Mouse (Mus musculus) stomach, embryonic 15.5 days (tissue): ENCODE results near the gene Nol10. TPM values are rescaled to one million over a fixed set of nuclear protein-coding genes. Genes with fewer than 3 reads are reported as not detected.
A peak's percentile ranks its signal among the peaks of the same experiment; 100 is the strongest.

Experiments
- ATAC-seq: fragments of 200-750 bp; cut with Nextera tagmentation; 2 replicates; pipeline ENCODE4 v1.8.0; 2017; ENCODE audit warnings: low read depth, moderate number of reproducible peaks, moderate TSS enrichment; ENCODE audit not compliant: insufficient read depth, low FRiP score
- H3K27ac ChIP-seq: fragments of 300-500 bp; sonication (generic); 2 replicates; pipeline ENCODE4 v1.5.1; 2015; ENCODE audit warnings: mild to moderate bottlenecking, inconsistent platforms
- H3K27me3 ChIP-seq: fragments of 300-500 bp; sonication (generic); replicated peaks from 2 replicates; pipeline ENCODE4 v1.6.1; 2015; ENCODE audit warnings: inconsistent platforms
- H3K36me3 ChIP-seq: fragments of 300-500 bp; sonication (generic); 2 replicates; pipeline ENCODE4 v1.6.1; 2015; ENCODE audit warnings: inconsistent platforms
- H3K4me1 ChIP-seq: fragments of 300-500 bp; sonication (generic); 2 replicates; pipeline ENCODE4 v1.6.1; 2015; ENCODE audit warnings: inconsistent platforms
- H3K4me2 ChIP-seq: fragments of 300-500 bp; sonication (generic); 2 replicates; pipeline ENCODE4 v1.6.1; 2015; ENCODE audit warnings: mild to moderate bottlenecking, inconsistent platforms
- H3K4me3 ChIP-seq: fragments of 300-500 bp; sonication (generic); replicated peaks from 2 replicates; pipeline ENCODE4 v1.5.1; 2015; ENCODE audit warnings: inconsistent platforms
- H3K9ac ChIP-seq: fragments of 300-500 bp; sonication (generic); 2 replicates; pipeline ENCODE4 v1.6.1; 2015; ENCODE audit warnings: inconsistent platforms
- H3K9me3 ChIP-seq: fragments of 300-500 bp; sonication (generic); 2 replicates; pipeline ENCODE4 v1.6.1; 2016; ENCODE audit warnings: inconsistent platforms
- WGBS: fragments of 180-500 bp; shearing (Covaris S2); methylation state at CpG from one replicate; pipeline ENCODE4 v1.1.7; 2015; 5-methylcytosine and 5-hydroxymethylcytosine counted together
- polyA plus RNA-seq: library from polyadenylated mRNA; unstranded; fragments of >200 nt; fragmentation: Nextera tagmentation; extraction: Ambion mirVana; gene quantifications from 2 replicates; pipeline ENCODE4 v1.2.1, GENCODE M21; 2015

Nol10 gene
- polyA plus RNA-seq, 1 experiment from 2014 or later = 17.8 TPM

DNA sequence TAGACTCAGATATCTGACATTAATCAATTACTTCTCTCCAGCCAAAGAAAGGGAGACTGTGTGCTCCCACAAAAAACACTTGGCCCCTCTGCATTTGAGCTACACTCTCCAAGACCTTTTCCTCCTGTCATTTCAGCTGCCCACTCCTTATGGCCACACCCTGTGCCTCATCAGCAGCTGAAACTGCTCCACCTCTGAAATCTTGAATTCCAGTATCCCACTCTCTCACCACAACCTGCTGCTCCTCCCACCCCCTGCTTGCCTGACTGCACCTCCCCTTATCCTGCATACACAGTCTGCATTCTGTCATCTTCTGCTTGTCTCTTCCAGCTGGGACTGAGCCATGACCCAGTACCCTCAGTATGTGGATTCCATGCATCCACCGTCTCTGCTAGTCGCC lies 9.9 kb upstream of the Nol10 start:
- Histone ChIP-seq H3K9me3 (no peaks in the 10 kb centered on the region), H3K27ac (no peak overlapping the region), H3K4me3 (no peak overlapping the region), H3K36me3 (no peaks in the 10 kb centered on the region), H3K4me1 (no peaks in the 10 kb centered on the region), H3K4me2 (no peak overlapping the region), H3K9ac (no peak overlapping the region), H3K27me3 (no peaks in the 10 kb centered on the region)
- WGBS = 39% methylated on average over 2 of the region's 2 CpGs
- ATAC-seq = no peak

DNA sequence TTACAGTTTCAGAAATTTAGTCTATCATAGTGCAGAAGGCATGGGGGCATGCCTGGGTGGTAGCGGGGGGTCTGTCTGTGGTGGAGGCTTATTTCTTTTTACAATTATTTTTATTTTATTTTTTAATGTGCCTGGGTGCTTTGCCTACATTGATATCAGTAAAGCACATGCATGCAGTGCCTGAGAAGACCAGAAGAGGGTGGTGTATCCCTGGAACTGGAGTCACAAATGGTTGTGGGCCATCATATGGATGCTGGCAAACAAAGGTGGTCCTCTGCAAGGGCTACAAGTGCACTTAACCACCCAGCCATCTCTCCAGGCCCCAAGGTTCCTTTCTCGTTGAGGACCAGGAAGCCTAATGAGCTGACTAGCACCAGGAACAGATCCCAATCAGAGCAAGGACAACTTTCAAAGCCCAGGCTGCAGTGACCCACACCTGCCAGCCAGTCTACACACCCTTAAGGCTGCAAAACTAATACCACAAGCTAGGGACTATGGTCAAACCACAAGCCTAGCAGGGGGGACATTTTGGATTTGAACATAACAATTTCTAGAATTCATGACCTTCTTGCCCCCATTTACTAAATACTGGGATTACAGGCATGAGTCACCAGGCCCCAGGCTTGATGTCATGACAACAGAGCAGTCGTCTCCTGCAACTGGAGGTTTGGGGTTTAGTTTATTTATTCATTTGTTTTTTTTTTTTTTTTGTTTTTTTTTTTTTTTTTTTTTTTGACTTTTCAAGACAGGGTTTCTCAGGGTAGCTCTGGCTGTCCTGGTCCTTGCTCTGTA lies 8.9 kb upstream of the Nol10 start:
- H3K4me3 ChIP-seq = no peak overlapping the region
- no peak for ATAC-seq
- 56% methylated on average over 3 of the region's 3 CpGs for WGBS

DNA sequence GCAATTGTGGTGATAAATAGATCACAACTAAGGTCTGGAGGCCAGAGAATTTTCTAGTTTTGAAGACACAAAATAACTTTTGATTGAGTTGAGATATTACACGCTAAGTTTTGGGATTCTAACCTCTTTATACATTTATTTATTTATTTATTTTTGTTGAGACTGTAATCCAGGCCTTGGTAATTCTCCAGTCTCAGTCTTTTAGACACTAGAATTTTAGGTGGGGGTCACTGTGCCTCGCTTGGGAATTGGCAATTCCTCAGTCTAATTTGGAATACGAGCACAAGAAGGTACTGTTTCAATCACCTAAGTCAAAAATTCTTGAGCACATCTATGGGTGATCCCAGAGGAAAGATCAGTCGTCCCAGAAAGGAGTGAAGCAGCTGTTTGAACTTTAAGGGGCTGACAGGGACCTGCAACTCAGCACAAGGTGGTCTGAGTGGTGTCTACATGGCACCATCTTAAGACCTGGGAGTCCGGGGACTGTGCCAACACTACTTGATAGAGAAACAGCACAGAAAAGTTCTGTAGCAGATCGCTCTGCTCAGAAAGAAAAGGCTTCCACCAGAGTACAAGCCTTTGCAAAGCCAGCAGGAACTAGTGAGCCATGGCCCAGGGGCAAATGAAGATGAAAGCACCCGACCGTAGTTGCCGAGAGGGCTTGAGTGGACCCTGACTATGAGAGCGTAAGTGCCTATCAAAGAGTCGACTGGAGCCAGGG lies 771 bp upstream of the Nol10 start:
- Histone ChIP-seq H3K27ac (0 out of 2 replicates have a peak overlapping the region, but pooled peaks have one; percentile 41), H3K4me1 (0 out of 2 replicates have a peak, but pooled peaks cover 3% of the 10 kb centered on the region), H3K4me3 (peak overlapping the region; percentile 95), H3K27me3 (no peaks in the 10 kb centered on the region), H3K9ac (peak overlapping the region; percentile 71), H3K36me3 (0 out of 2 replicates have a peak, but pooled peaks cover 5% of the 10 kb centered on the region), H3K9me3 (no peaks in the 10 kb centered on the region), H3K4me2 (peak overlapping the region; percentile 73)
- ATAC-seq = peak; percentile 45; the same call in 1 of the 2 replicates
- 39% methylated on average over 11 of the region's 11 CpGs for WGBS

More for the DNA sequence above, 8.9 kb upstream of the Nol10 start:
- Histone ChIP-seq H3K27ac (no peak overlapping the region), H3K9ac (no peak overlapping the region), H3K36me3 (no peaks in the 10 kb centered on the region), H3K4me1 (no peaks in the 10 kb centered on the region), H3K9me3 (no peaks in the 10 kb centered on the region), H3K4me2 (no peak overlapping the region), H3K27me3 (no peaks in the 10 kb centered on the region)

DNA sequence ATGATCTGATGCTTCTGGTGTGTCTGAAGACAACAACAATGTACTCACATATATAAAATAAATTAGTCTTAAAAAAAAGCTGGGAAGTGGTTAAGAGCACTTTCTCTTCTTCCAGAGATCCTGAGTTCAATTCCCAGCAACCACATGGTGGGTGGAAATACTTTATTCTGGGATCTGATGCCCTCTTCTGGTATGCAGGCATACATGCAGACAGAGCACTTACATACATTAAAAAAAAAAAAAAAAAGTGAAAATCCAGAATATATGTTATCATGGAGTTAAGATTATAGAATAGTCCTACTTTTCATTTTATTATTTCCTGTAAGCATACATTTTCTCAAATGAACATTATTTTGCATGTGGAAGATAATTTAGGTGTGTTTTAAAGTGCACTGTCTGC lies 1.8 kb downstream of the Nol10 start:
- no peak overlapping the region for H3K9ac ChIP-seq
- H3K27me3 ChIP-seq = no peaks in the 10 kb centered on the region
- no peaks in the 10 kb centered on the region for H3K9me3 ChIP-seq
- H3K4me1 ChIP-seq = 0 out of 2 replicates have a peak, but pooled peaks cover 3% of the 10 kb centered on the region
- H3K27ac ChIP-seq = no peak overlapping the region
- H3K4me3 ChIP-seq = no peak overlapping the region
- H3K4me2 ChIP-seq = no peak overlapping the region
- H3K36me3 ChIP-seq = peaks cover 17% of the 10 kb centered on the region; the same call in 1 of the 2 replicates
- ATAC-seq = no peak

DNA sequence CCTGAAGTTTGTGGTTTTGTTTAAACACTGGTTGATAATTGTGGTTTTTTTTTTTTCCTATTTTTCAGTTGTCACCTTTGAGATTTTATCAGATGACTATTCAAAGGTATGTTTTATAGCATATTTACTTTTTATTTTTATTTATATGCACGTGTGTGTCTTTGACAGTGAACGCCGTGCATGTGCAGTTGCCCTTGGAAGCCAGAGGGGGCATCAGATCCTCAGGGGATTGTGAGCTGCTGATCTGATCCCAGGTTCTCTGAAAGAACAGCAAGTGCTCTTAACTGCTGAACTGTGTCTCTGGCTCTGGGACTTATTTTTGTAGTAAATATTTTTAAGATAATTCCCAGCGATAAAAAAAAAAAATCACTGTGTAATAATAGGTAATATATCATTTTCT lies 8.6 kb downstream of the Nol10 start:
- WGBS = 81% methylated on average over 4 of the region's 4 CpGs
- Histone ChIP-seq H3K27ac (no peak overlapping the region), H3K27me3 (no peaks in the 10 kb centered on the region), H3K4me1 (no peaks in the 10 kb centered on the region), H3K4me3 (no peak overlapping the region), H3K9ac (no peak overlapping the region), H3K36me3 (peaks cover 44% of the 10 kb centered on the region), H3K9me3 (no peaks in the 10 kb centered on the region), H3K4me2 (no peak overlapping the region)
- ATAC-seq = no peak

DNA sequence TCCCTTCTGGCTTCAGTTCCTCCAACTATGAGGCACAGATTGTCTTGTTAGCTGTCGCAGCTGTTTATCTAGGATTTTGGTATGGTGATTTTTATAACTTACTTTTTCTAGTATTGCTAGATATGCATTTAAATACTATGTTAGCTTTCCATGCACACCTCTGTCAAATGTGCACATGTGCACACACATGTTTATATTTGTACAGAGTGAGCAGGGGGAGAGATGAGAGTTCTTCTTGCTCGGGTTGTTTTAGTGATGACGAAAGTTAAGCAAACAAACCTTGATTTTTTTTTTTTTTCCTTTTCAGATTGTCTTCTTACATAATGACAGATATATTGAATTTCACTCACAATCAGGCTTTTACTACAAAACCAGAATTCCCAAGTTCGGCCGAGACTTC lies 9.5 kb downstream of the Nol10 start:
- Histone ChIP-seq H3K9ac (no peak overlapping the region), H3K27ac (no peak overlapping the region), H3K36me3 (peaks cover 52% of the 10 kb centered on the region), H3K4me1 (no peaks in the 10 kb centered on the region), H3K4me3 (no peak overlapping the region), H3K9me3 (no peaks in the 10 kb centered on the region), H3K27me3 (no peaks in the 10 kb centered on the region), H3K4me2 (no peak overlapping the region)
- no peak for ATAC-seq
- WGBS = 75% methylated on average over 5 of the region's 5 CpGs

DNA sequence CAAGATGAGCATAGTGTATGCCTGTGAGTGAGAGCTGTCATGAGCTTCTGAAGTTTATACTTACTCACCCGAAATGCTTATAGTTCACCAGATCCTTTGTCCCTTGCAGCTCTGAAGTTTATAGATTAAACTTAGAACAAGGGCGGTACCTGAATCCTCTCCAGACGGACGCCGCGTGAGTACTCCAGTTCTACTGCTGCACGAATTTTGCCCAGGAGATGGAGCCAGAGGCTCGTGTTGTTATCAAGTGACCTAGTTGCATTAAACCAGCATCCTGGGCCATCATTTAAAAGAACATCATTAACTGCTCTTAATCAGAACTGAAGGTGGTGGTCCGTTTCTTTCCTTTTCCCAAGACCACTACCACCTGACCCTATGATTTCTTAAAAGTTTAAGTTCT lies 10.7 kb downstream of the Nol10 start:
- Histone ChIP-seq H3K27ac (no peak overlapping the region), H3K27me3 (no peaks in the 10 kb centered on the region), H3K4me3 (no peak overlapping the region), H3K9me3 (no peaks in the 10 kb centered on the region), H3K36me3 (peaks cover 58% of the 10 kb centered on the region), H3K9ac (no peak overlapping the region), H3K4me2 (no peak overlapping the region), H3K4me1 (no peaks in the 10 kb centered on the region)
- WGBS = 84% methylated on average over 9 of the region's 9 CpGs
- ATAC-seq = no peak

DNA sequence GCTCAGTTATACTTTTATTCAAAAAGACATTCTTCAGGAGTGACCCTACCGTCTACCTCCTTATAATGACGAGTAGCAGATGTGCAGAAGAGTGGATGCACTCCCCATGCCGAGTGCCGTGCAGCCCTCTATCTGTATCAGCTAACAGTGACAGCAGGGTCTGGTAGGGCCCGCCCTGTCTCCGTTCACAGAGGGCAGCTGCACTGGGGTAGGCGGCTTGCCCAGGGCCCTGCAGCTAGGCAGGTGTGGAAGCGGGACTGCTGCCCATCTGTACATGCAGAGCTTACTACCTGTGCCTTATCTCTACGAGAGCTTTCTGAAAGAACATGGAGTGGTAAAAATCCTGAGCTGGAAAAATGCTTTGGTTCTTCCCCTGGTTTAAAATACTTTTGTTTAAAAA lies 11.8 kb downstream of the Nol10 start:
- no peaks in the 10 kb centered on the region for H3K27me3 ChIP-seq
- ATAC-seq = no peak
- WGBS = 65% methylated on average over 9 of the region's 9 CpGs
- H3K9ac ChIP-seq = no peak overlapping the region
- H3K4me2 ChIP-seq = no peak overlapping the region
- H3K4me3 ChIP-seq = no peak overlapping the region
- H3K9me3 ChIP-seq = no peaks in the 10 kb centered on the region
- H3K36me3 ChIP-seq = peaks cover 51% of the 10 kb centered on the region
- H3K4me1 ChIP-seq = no peaks in the 10 kb centered on the region
- no peak overlapping the region for H3K27ac ChIP-seq

DNA sequence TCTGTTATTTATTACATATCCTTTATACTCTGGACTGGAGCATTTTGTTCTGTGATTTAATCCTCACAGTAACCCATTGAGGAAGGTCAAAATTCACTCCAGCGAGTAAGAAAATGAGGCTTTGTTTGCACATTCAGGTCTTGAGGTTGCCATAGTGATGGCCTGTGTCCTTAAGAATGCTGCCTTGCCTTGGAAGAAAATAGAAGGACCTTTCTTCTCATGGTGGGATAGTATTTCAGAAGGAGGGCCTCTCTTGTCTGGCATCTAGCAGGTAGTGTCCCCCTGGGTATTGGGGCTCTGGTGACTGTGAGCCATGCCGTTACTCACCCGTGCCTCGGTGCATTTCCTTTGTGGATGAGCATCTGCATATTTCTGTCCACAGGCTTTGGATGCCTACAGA lies 12.4 kb downstream of the Nol10 start:
- Histone ChIP-seq H3K4me3 (no peak overlapping the region), H3K4me1 (no peaks in the 10 kb centered on the region), H3K27ac (no peak overlapping the region), H3K9me3 (no peaks in the 10 kb centered on the region), H3K27me3 (no peaks in the 10 kb centered on the region), H3K9ac (no peak overlapping the region), H3K36me3 (peaks cover 47% of the 10 kb centered on the region), H3K4me2 (no peak overlapping the region)
- no peak for ATAC-seq
- 72% methylated on average over 4 of the region's 4 CpGs for WGBS

DNA sequence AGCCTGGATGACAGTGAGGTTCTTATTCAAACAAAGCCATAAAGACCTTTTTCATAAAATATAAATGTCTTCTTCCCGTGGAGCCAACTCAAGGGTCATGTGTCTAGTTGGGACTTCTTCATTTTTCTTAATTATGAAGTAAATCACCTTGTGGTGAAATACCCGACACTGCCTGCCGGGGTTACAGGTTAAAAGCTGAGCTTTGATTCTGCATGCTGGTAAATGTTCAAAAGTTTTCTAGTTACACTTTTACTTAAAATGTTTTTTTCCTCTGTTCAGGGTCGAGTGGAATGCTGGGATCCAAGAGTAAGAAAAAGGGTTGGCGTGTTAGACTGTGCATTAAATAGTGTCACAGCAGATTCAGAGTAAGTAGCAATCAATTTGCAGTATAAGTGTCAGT lies 14.1 kb downstream of the Nol10 start:
- Histone ChIP-seq H3K9ac (no peak overlapping the region), H3K4me2 (no peak overlapping the region), H3K9me3 (no peaks in the 10 kb centered on the region), H3K27me3 (no peaks in the 10 kb centered on the region), H3K36me3 (peaks cover 43% of the 10 kb centered on the region), H3K4me3 (no peak overlapping the region), H3K4me1 (no peaks in the 10 kb centered on the region), H3K27ac (no peak overlapping the region)
- no peak for ATAC-seq
- 88% methylated on average over 5 of the region's 5 CpGs for WGBS

DNA sequence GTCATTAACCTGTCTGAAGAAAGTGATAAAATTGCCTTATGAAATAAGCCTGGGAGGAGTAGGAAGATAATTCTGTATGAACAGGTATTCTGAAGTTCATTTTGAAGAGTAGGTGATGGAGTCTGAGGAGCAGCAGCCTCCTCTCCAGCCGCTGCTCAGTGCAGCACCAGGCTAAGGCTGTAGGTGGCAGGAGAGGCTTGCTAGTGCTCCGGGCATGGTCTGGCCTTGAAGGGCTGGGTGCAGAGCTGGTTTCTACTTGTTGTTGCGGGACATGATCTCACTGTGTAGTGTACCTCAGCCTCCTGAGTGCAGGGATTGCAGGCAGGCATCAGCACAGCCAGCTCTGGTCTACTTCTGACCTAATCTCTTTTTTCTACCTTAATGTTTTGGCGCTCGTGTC lies 18.7 kb downstream of the Nol10 start:
- Histone ChIP-seq H3K9ac (no peak overlapping the region), H3K36me3 (peaks cover 30% of the 10 kb centered on the region), H3K27me3 (no peaks in the 10 kb centered on the region), H3K4me1 (no peaks in the 10 kb centered on the region), H3K27ac (no peak overlapping the region), H3K4me3 (no peak overlapping the region), H3K4me2 (no peak overlapping the region), H3K9me3 (no peaks in the 10 kb centered on the region)
- 66% methylated on average over 5 of the region's 5 CpGs for WGBS
- ATAC-seq = peak; percentile 68

DNA sequence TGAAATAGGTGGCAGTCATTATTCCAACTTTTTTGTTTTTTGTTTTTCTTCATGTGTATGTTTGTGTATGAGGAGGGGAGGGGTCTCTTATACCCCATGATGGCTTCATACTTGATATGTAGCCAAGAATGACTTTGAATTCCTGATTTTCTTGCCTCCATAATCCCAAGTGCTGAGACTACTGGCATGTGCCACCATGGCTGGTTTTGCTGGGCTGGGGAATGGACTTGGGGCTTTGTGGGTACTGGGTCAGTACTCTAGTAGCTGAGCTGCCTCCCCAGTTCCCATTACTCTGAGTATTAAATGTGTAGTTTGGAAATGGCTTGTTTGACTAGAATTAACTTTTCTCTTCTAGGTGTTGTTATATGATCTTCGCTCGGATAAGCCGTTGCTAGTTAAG lies 20.9 kb downstream of the Nol10 start:
- ATAC-seq = no peak
- Histone ChIP-seq H3K27ac (no peak overlapping the region), H3K36me3 (peaks cover 20% of the 10 kb centered on the region), H3K4me2 (no peak overlapping the region), H3K4me1 (no peaks in the 10 kb centered on the region), H3K9me3 (no peaks in the 10 kb centered on the region), H3K4me3 (no peak overlapping the region), H3K27me3 (no peaks in the 10 kb centered on the region), H3K9ac (no peak overlapping the region)
- WGBS = 99% methylated on average over 3 of the region's 3 CpGs
